Mouse (Mus musculus) midbrain, embryonic 14.5 days (tissue): ENCODE results near the gene Cep164. TPM values are rescaled to one million over a fixed set of nuclear protein-coding genes. Genes with fewer than 3 reads are reported as not detected.

Experiments
- ATAC-seq: fragments of 200-750 bp; cut with Nextera tagmentation; 2 replicates; pipeline ENCODE4 v1.8.0; 2017; ENCODE audit warnings: moderate number of reproducible peaks, moderate library complexity; ENCODE audit not compliant: low FRiP score, low TSS enrichment
- DNase-seq: peaks from one replicate; pipeline ENCODE4 v3.0.0-alpha.2; 2015
- H3K27ac ChIP-seq: fragments of 300-500 bp; sonication (generic); replicated peaks from 2 replicates; pipeline ENCODE4 v1.5.1; 2014; ENCODE audit warnings: mild to moderate bottlenecking, low read depth, low read length, moderate library complexity
- H3K27me3 ChIP-seq: fragments of 300-500 bp; sonication (generic); 2 replicates; pipeline ENCODE4 v1.6.1; 2014; ENCODE audit warnings: low read length, control low read depth, mixed read lengths; ENCODE audit not compliant: control insufficient read depth, insufficient read depth
- H3K36me3 ChIP-seq: fragments of 300-500 bp; sonication (generic); 2 replicates; pipeline ENCODE4 v1.6.1; 2014; ENCODE audit warnings: low read length, control low read depth; ENCODE audit not compliant: control insufficient read depth, insufficient read depth
- H3K4me1 ChIP-seq: fragments of 300-500 bp; sonication (generic); 2 replicates; pipeline ENCODE4 v1.6.1; 2014; ENCODE audit warnings: mild to moderate bottlenecking, antibody characterized with exemption, low read length, control low read depth; ENCODE audit not compliant: control insufficient read depth, insufficient read depth
- H3K4me2 ChIP-seq: fragments of 300-500 bp; sonication (generic); 2 replicates; pipeline ENCODE4 v1.6.1; 2014; ENCODE audit warnings: mild to moderate bottlenecking, low read length, moderate library complexity
- H3K4me3 ChIP-seq: fragments of 300-500 bp; sonication (generic); replicated peaks from 2 replicates; pipeline ENCODE4 v1.5.1; 2014; ENCODE audit warnings: low read depth, low read length
- H3K9ac ChIP-seq: fragments of 300-500 bp; sonication (generic); replicated peaks from 2 replicates; pipeline ENCODE4 v1.6.1; 2014; ENCODE audit warnings: mild to moderate bottlenecking, low read length, moderate library complexity
- H3K9me3 ChIP-seq: fragments of 300-500 bp; sonication (generic); 2 replicates; pipeline ENCODE4 v1.6.1; 2016; ENCODE audit warnings: low read length, control low read depth, mixed read lengths; ENCODE audit not compliant: control insufficient read depth
- WGBS: fragments of 180-500 bp; shearing (Covaris S2); extraction: QIAGEN DNeasy Blood & Tissue Kit; methylation state at CpG from one replicate; pipeline ENCODE4 v1.1.7; 2014; 5-methylcytosine and 5-hydroxymethylcytosine counted together
- polyA plus RNA-seq: library from polyadenylated mRNA; unstranded; fragments of >200 nt; fragmentation: Nextera tagmentation; extraction: Ambion mirVana; gene quantifications from 2 replicates; pipeline ENCODE4 v1.2.1, GENCODE M21; 2014

Cep164 gene
- polyA plus RNA-seq, 1 experiment from 2014 or later, result 13.0 TPM

- WGBS, result 94% methylated on average over 5 of the region's 5 CpGs
- H3K4me3 ChIP-seq, result no peak overlapping the region
- H3K36me3 ChIP-seq, result peaks cover 61% of the 10 kb centered on the region
Measured at GRCm38 (mm10) chr9:45769596-45769995, 58.9 kb downstream of the Cep164 start.

GRCm38 (mm10) chr9:45768421-45768820 lies 60.1 kb downstream of the Cep164 start:
- no peak for DNase-seq
- no peak for ATAC-seq
- 81% methylated on average over 18 of the region's 18 CpGs for WGBS
- Histone ChIP-seq H3K9ac (no peak overlapping the region), H3K4me2 (no peak overlapping the region), H3K27me3 (no peaks in the 10 kb centered on the region), H3K4me1 (no peaks in the 10 kb centered on the region), H3K36me3 (peaks cover 50% of the 10 kb centered on the region), H3K27ac (no peak overlapping the region), H3K9me3 (no peaks in the 10 kb centered on the region), H3K4me3 (no peak overlapping the region)

More at GRCm38 (mm10) chr9:45769596-45769995, 58.9 kb downstream of the Cep164 start:
- Histone ChIP-seq H3K4me1 (no peaks in the 10 kb centered on the region), H3K27ac (no peak overlapping the region), H3K27me3 (no peaks in the 10 kb centered on the region), H3K9me3 (no peaks in the 10 kb centered on the region), H3K4me2 (no peak overlapping the region), H3K9ac (no peak overlapping the region)
- ATAC-seq (no peak), DNase-seq (no peak)

GRCm38 (mm10) chr9:45767155-45767554 lies 61.3 kb downstream of the Cep164 start:
- ATAC-seq, result no peak

GRCm38 (mm10) chr9:45766195-45766594 lies 62.3 kb downstream of the Cep164 start:
- no peak overlapping the region for H3K4me2 ChIP-seq
- DNase-seq (no peak), ATAC-seq (no peak)
- no peaks in the 10 kb centered on the region for H3K4me1 ChIP-seq
- H3K9me3 ChIP-seq, result no peaks in the 10 kb centered on the region
- H3K9ac ChIP-seq, result no peak overlapping the region
- 88% methylated on average over 6 of the region's 6 CpGs for WGBS
- no peak overlapping the region for H3K4me3 ChIP-seq
- no peaks in the 10 kb centered on the region for H3K27me3 ChIP-seq
- H3K36me3 ChIP-seq, result peaks cover 34% of the 10 kb centered on the region
- no peak overlapping the region for H3K27ac ChIP-seq

More at GRCm38 (mm10) chr9:45767155-45767554, 61.3 kb downstream of the Cep164 start:
- 90% methylated on average over 8 of the region's 8 CpGs for WGBS
- H3K27ac ChIP-seq, result no peak overlapping the region
- no peak overlapping the region for H3K9ac ChIP-seq
- H3K4me1 ChIP-seq, result no peaks in the 10 kb centered on the region
- no peak overlapping the region for H3K4me3 ChIP-seq
- no peak overlapping the region for H3K4me2 ChIP-seq
- no peaks in the 10 kb centered on the region for H3K27me3 ChIP-seq
- peaks cover 43% of the 10 kb centered on the region for H3K36me3 ChIP-seq
- H3K9me3 ChIP-seq, result no peaks in the 10 kb centered on the region
- DNase-seq, result no peak

- DNase-seq (peak; percentile 89), ATAC-seq (no peak)
- no peaks in the 10 kb centered on the region for H3K9me3 ChIP-seq
- H3K9ac ChIP-seq, result no peak overlapping the region
- no peak overlapping the region for H3K4me2 ChIP-seq
- H3K27me3 ChIP-seq, result no peaks in the 10 kb centered on the region
- WGBS, result 38% methylated on average over 8 of the region's 8 CpGs
- no peak overlapping the region for H3K4me3 ChIP-seq
- no peaks in the 10 kb centered on the region for H3K4me1 ChIP-seq
- no peak overlapping the region for H3K27ac ChIP-seq
- H3K36me3 ChIP-seq, result no peaks in the 10 kb centered on the region
Measured at GRCm38 (mm10) chr9:45754452-45755091, 73.9 kb downstream of the Cep164 start.

GRCm38 (mm10) chr9:45749917-45750316 lies 78.6 kb downstream of the Cep164 start:
- H3K4me3 ChIP-seq, result no peak overlapping the region
- WGBS, result 96% methylated on average over 4 of the region's 4 CpGs
- no peak for ATAC-seq

GRCm38 (mm10) chr9:45745451-45745850 lies 83.0 kb downstream of the Cep164 start:
- no peaks in the 10 kb centered on the region for H3K36me3 ChIP-seq
- H3K27ac ChIP-seq, result no peak overlapping the region
- peaks cover 4% of the 10 kb centered on the region for H3K4me1 ChIP-seq
- WGBS, result 60% methylated on average over 7 of the region's 7 CpGs
- no peak overlapping the region for H3K4me3 ChIP-seq
- DNase-seq (no peak), ATAC-seq (no peak)
- H3K4me2 ChIP-seq, result no peak overlapping the region
- H3K9ac ChIP-seq, result no peak overlapping the region
- no peaks in the 10 kb centered on the region for H3K27me3 ChIP-seq
- H3K9me3 ChIP-seq, result no peaks in the 10 kb centered on the region

More at GRCm38 (mm10) chr9:45749917-45750316, 78.6 kb downstream of the Cep164 start:
- no peaks in the 10 kb centered on the region for H3K9me3 ChIP-seq
- H3K4me2 ChIP-seq, result no peak overlapping the region
- H3K27me3 ChIP-seq, result no peaks in the 10 kb centered on the region
- H3K27ac ChIP-seq, result no peak overlapping the region
- H3K36me3 ChIP-seq, result no peaks in the 10 kb centered on the region
- H3K4me1 ChIP-seq, result no peaks in the 10 kb centered on the region
- no peak for DNase-seq
- no peak overlapping the region for H3K9ac ChIP-seq

- DNase-seq, result peak; percentile 68
- Histone ChIP-seq H3K36me3 (no peaks in the 10 kb centered on the region), H3K4me3 (no peak overlapping the region), H3K27me3 (no peaks in the 10 kb centered on the region), H3K9me3 (no peaks in the 10 kb centered on the region), H3K9ac (no peak overlapping the region), H3K27ac (peak overlapping the region; percentile 74), H3K4me1 (peaks cover 20% of the 10 kb centered on the region), H3K4me2 (no peak overlapping the region)
- WGBS, result 53% methylated on average over 2 of the region's 2 CpGs
- no peak; the same call in 1 of the 2 replicates for ATAC-seq
Measured at GRCm38 (mm10) chr9:45740584-45740980, 87.9 kb downstream of the Cep164 start.
